Mouse (Mus musculus): ENCODE data around the gene Psma7. TPM values are rescaled to one million over a fixed set of nuclear protein-coding genes. Genes with fewer than 3 reads are reported as not detected.
A peak's percentile ranks its signal among the peaks of the same experiment; 100 is the strongest.

Psma7 gene
- total and polyA plus RNA-seq, 3 experiments, result 394 to 515 (median 458) TPM

DNA sequence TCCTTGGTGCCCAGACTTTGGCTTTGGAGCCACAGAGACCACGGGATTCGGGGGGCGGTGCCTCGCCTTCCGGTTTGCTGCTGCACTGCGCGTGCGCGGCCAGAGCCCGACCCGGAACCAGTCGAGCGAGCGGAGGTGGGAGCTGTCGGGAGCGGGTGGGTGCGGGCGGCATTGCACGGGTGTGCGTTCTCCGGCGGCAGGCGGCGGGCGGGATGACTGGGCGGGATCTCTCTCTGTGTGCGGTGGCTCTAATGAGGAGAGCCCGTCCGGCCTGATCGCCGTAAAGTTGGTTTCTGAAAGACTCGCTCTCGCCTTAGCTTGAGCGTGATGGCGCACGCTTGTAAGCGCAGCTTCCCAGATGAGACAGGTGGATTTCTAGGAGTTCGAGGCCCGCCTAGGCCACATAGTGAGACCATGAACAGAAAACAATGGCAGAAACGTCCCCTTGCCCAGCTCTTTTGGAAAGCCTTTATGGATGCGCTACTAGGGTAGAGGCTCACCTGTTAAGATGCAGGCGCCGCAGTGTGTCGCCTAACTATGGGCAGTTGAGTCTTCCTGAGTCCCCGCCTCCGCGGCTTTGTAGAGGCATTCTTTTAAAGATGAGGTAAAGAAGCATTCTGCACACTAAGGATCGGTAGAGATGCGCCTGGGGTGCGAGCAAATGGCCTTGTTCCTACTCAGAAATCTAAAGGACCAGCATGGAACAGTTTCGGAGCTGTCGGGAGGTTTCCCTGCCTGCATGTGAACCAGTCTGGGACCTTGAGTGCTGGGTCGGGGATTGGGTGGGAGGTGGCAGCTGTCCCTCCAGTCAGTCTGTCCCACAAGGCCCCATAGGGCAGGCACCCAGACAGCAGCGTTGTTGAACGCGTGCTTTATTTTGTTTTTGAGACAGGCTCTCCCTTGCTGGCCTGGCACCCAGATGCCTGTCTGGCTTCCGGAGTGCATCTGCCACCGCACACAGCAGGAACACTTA is 28.5 kb upstream of the Psma7 start, which contains the start of gene Mtg2 (continued):
- TF ChIP-seq SMC3 (IDR thresholded peaks at IDR 0.05; ENCODE audit: low read depth, low read length) (no peak), ZKSCAN1 (IDR thresholded peaks at IDR 0.05; ENCODE audit: low read depth, low read length) (no peak), ELF1 (IDR thresholded peaks at IDR 0.05; ENCODE audit: low read depth, low read length) (peak; percentile 89), RAD21 (IDR thresholded peaks at IDR 0.05; ENCODE audit: low read depth, low read length) (no peak)

DNA sequence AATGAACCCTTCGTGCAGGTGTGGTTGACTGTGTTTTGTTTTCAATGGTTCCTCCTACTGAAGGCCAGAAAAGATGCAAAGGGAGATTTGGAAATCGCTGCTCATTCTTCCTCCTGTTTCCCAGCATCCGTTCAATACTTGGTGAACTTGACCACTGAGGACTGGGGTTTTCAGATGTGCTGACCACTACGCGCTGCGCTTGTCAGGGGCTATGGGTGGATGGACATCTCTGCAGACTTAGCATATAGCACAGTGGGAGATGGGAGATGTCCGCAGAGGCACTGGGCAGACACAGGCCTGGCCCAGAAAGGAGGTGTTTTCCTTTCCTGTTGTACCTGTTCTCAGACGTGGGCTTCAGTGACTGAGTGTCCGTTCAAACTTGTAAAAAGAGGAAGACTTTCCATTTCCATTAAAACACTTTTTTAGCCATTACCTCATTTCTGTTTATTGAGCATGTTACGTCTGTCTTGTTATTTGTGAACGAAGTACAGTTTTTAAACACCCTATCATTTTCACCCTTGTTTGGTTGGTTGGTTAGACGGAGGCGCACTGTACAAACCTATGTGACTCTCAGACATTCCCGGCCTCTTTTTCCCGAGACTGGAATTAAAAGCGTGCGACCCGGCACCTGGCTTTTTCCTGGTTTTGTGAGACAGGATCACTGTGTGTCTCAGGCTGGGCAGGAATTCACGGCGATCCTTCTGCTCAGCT is 27.7 kb upstream of the Psma7 start:
- peaks cover 10% of the 10 kb centered on the region for H3K79me2 ChIP-seq (ENCODE audit: control insufficient read depth, insufficient read depth, low read length, poor library complexity)
- no peak for DNase-seq (ENCODE audit: low read depth, low spot score)
- peaks cover 0 to 5% of the 10 kb centered on the region in 2 experiments; a peak in 2 of 4 replicates for H3K36me3 ChIP-seq (ENCODE audit: control insufficient read depth in 1 of 2, insufficient read depth in 2 of 2, low read length in 2 of 2)
- H3K9ac ChIP-seq (ENCODE audit: control insufficient read depth, low read depth, low read length, poor library complexity, severe bottlenecking), result peak overlapping the region; percentile 99
- peak overlapping the region; percentile 86 to 92 for H3K4me3 ChIP-seq (ENCODE audit: control insufficient read depth in 1 of 2, insufficient read depth in 1 of 2, low read depth in 2 of 2, low read length in 2 of 2)
- H3K4me1 ChIP-seq (ENCODE audit: control insufficient read depth in 1 of 2, insufficient read depth in 2 of 2, low read length in 2 of 2), result peaks cover 0 to 8% of the 10 kb centered on the region in 2 experiments; a peak in 3 of 4 replicates
- TF ChIP-seq POLR2AphosphoS2 (IDR thresholded peaks at IDR 0.05; ENCODE audit: low read length), result no peak
- no peak for TF ChIP-seq NRF1 (IDR thresholded peaks at IDR 0.05; ENCODE audit: insufficient read depth, low read depth, low read length, poor library complexity, severe bottlenecking)
- H3K27ac ChIP-seq (ENCODE audit: control insufficient read depth, low read depth, low read length), result peak overlapping the region; percentile 76
- no peaks in the 10 kb centered on the region for H3K9me3 ChIP-seq (replicated peaks; ENCODE audit: insufficient read depth, low read length)
- H3K27me3 ChIP-seq (ENCODE audit: control insufficient read depth in 1 of 2, insufficient read depth in 2 of 2, low read length in 2 of 2), result no peaks in the 10 kb centered on the region

DNA sequence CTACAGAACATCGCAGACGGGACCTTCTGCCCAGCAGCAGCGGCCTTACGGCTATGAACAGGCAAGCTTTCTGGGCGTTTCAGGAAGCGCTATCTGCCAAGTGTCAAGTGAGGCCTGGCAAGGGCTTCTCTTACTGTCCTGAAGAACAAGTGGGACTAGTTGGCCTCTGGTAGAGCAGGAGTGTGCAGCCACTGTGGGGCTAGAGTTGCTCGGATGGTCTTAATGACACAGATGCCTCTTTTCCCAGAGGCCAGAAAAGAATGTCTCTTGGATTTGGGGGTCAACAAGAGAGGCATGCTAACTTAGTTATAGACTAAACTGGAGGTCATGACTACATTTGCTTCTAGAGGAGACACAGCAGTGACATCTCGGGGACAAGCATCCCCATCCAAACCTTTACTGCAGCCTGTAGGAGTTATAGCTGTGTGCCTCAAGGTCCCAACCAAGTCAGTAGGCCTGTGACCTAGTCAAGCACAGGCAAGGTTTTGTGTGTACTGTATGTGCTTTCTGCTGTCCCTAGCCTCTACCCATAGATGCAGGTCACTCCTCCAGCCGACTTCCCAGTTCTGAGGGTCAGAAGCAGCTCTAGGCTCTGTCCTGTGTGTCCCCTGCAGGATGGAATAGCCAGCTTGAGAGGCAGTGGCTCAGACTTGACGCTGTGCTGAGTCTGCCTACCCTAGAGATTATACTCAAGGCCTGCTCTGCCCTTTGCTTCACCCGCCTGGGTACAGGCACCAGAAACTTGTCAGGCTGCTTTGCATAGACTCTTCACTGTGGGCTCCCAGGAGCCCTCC is 21.3 kb upstream of the Psma7 start:
- Histone ChIP-seq H3K36me3 (ENCODE audit: control insufficient read depth in 1 of 2, insufficient read depth in 2 of 2, low read length in 2 of 2) (no peaks in the 10 kb centered on the region), H3K4me1 (ENCODE audit: control insufficient read depth in 1 of 2, insufficient read depth in 2 of 2, low read length in 2 of 2) (no peaks in the 10 kb centered on the region), H3K27me3 (ENCODE audit: control insufficient read depth in 1 of 2, insufficient read depth in 2 of 2, low read length in 2 of 2) (no peaks in the 10 kb centered on the region), H3K9ac (ENCODE audit: control insufficient read depth, low read depth, low read length, poor library complexity, severe bottlenecking) (no peak overlapping the region), H3K4me3 (ENCODE audit: control insufficient read depth in 1 of 2, insufficient read depth in 1 of 2, low read depth in 2 of 2, low read length in 2 of 2) (no peak overlapping the region), H3K79me2 (ENCODE audit: control insufficient read depth, insufficient read depth, low read length, poor library complexity) (no peaks in the 10 kb centered on the region), H3K27ac (ENCODE audit: control insufficient read depth, low read depth, low read length) (no peak overlapping the region), H3K9me3 (replicated peaks; ENCODE audit: insufficient read depth, low read length) (no peaks in the 10 kb centered on the region)
- TF ChIP-seq GATA1 (IDR thresholded peaks at IDR 0.05; ENCODE audit: low read depth, low read length) (no peak), MXI1 (IDR thresholded peaks at IDR 0.05; ENCODE audit: low read depth, low read length) (no peak), CTCF (IDR thresholded peaks at IDR 0.05 in 2 of 3, conservative IDR thresholded peaks at IDR 0.05 in 1 of 3; ENCODE audit: control insufficient read depth in 1 of 3, insufficient read depth in 1 of 3, low read depth in 2 of 3, low read length in 3 of 3, poor library complexity in 1 of 3, severe bottlenecking in 1 of 3) (no peak), POLR2AphosphoS5 (IDR thresholded peaks at IDR 0.05; ENCODE audit: borderline replicate concordance, low read depth, low read length) (no peak), BHLHE40 (IDR thresholded peaks at IDR 0.05; ENCODE audit: borderline replicate concordance, low read depth, low read length) (no peak), RCOR1 (IDR thresholded peaks at IDR 0.05; ENCODE audit: low read depth, low read length) (no peak), EP300 (IDR thresholded peaks at IDR 0.05; ENCODE audit: low read depth in 1 of 2, low read length in 2 of 2) (no peak), MAX (IDR thresholded peaks at IDR 0.05; ENCODE audit: low read length) (no peak), USF2 (IDR thresholded peaks at IDR 0.05; ENCODE audit: borderline replicate concordance in 1 of 2, insufficient read depth in 1 of 2, low read depth in 1 of 2, low read length in 2 of 2) (no peak), POLR2AphosphoS2 (IDR thresholded peaks at IDR 0.05; ENCODE audit: low read length) (no peak), NELFE (IDR thresholded peaks at IDR 0.05; ENCODE audit: low read depth, low read length) (no peak), KAT2A (conservative IDR thresholded peaks at IDR 0.05; ENCODE audit: low read depth, low read length) (no peak), MAZ (IDR thresholded peaks at IDR 0.05; ENCODE audit: low read depth, low read length) (no peak), ZMIZ1 (IDR thresholded peaks at IDR 0.05; ENCODE audit: low read depth, low read length) (no peak), SMC3 (IDR thresholded peaks at IDR 0.05; ENCODE audit: low read depth, low read length) (no peak)
- DNase-seq (ENCODE audit: low read depth, low spot score), result no peak
